Mouse (Mus musculus): ENCODE results near the gene Fam50b. TPM values are rescaled to one million over a fixed set of nuclear protein-coding genes. Genes with fewer than 3 reads are reported as not detected.

Fam50b gene
- total RNA-seq (2014; fragmentation: Nextera tagmentation) (not detected in 2 replicates), total RNA-seq (2017) (not detected in 2 replicates)

DNA sequence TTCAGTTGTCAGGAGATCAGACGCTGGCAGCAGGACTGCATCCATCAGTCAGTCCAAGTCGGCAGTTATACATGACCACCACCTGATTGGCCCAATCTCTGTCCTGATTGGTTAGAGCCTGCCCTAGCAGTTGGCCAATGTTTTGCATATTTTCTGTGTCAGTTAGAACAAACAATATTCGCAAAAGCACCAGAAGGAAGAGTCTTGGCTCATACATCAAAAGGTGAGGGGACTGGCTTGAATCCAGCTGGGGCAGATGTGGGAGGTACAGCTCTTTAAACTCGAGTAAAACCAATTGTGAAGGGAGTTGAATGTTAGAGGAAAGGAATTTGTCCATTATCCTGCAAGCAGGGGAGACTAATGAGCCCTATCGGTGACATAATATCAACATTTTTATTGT lies at the start of gene Fam50b:
TSS of gene Fam50b (plus strand) at position 165 of the 400 bp plus-strand sequence.
- ATAC-seq (replicated peaks; ENCODE audit: poor library complexity, severe bottlenecking): no peak

DNA sequence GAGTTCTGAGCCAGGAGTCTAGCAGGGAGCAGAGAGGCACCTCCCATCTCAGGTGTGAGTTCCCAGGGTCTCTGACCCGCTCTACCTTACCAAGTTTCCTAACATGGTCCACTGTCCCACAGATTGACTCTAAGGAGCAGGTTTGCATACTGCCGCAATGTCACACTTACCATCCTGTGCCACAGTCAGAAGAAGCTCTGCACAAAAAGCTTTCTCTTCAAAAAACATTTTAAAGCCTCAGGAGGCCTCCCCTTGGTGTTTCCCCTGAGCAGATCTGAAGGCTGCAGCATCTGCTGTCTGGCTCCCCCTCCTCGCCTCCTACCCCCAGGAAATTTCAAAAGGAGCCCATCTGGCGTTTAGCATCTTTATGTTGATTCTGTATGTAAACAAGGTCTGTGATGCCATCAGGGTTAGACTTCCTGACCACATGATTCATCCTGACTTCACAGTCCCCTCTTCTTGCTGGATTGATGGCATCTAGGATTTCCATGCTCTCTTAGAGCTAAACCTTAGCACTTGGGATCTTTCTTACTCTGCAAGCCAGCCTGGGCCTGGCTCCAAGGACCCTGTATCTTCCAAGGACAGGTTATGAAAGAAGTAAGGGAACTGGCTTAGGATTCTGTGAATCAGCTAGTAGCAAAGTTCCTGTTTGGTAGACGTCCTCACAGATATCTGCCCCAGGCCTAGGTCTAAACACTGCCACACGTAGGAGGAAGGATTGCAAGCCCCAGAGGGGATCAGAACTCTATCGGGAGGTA lies 49.5 kb upstream of the Fam50b start:
- no peak for ATAC-seq (replicated peaks; ENCODE audit: poor library complexity, severe bottlenecking)

DNA sequence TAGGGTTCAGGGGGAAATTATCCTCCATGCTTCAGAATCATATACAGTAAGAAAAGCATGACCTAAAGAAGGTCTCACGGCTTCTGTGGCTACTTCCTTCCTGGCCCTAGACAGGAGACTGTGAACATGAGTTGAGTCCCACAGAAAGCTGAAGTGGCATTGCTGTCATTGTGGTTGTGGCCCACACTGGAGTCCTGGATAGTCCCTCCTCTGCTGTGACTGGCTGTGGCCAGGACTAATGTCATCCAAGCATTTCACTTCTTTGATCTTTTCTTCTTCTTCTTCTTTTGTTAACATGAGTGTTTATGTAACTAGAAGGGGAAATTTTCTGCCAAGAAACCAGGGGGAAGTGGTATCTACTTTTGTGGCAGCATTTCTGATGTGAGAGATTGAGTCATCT lies 43.6 kb upstream of the Fam50b start:
- peak; percentile 96 for ATAC-seq (replicated peaks; ENCODE audit: poor library complexity, severe bottlenecking)

DNA sequence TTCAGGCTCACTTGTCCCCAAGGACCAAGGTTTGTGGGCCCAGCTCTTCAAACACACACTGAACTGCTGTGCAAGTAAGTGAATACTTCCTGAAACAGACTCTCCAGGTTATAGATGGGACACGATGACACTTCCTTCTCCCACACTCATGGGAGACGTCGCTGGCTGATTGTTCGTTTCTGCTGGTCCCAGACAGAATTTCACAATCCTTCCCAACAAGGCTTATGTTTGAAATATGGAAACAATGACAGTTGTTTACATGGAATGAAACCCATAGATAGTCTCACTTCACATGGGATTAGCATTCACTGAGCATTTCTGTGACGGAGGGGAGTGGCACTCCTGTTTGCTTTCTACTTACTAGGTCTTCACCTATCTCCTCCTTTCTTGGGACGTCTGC lies 41.5 kb upstream of the Fam50b start:
- ATAC-seq (replicated peaks; ENCODE audit: poor library complexity, severe bottlenecking): no peak; the same call in 1 of the 2 replicates

DNA sequence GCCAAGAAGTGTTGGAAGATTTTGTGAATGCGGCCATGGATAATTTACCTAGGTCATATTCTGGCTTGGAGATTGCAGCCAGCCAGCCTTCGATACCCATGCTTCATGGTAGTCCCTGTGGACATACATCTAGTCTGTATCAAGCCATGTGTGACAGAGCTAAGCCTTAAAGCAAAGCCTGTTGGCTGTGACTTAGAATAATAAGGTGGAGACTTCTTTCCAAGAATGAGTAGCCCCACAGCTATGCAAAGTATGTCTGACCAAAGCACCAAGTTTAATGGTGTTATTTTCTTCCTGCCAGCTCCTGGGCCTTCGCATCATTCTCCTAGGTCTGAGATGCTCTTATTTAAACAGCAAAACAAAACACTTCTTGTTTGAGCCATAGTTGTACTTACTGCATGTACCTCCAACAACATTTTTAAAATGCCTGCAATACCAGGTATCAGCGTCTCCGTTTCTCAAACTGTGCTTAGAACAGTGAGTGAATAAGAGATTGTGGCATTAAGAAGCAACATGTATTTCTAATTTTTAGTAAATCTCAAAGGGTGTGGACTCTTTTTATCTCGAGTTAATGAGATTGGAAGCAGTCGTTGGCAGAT lies 37.8 kb upstream of the Fam50b start:
- ATAC-seq (replicated peaks; ENCODE audit: poor library complexity, severe bottlenecking): no peak

DNA sequence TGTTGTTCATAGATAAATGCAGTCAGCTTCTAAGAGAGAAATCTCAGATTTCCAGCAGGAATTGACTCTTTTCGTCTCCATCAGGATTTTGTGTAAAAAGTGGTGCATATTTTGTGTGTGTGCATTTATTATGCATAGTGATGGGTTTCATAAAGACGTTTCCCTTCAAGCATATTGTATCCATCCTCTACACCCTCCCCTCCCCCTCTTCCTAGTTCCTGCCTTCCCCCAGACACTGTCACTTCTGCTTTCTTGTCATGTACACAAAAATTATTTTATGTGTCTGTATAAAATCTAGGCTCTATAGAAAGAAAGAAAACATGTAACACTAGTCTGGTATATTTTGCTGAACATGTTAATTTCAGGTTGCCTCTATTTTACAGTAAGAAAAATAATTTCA lies 34.6 kb upstream of the Fam50b start:
- no peak; the same call in 1 of the 2 replicates for ATAC-seq (replicated peaks; ENCODE audit: poor library complexity, severe bottlenecking)

DNA sequence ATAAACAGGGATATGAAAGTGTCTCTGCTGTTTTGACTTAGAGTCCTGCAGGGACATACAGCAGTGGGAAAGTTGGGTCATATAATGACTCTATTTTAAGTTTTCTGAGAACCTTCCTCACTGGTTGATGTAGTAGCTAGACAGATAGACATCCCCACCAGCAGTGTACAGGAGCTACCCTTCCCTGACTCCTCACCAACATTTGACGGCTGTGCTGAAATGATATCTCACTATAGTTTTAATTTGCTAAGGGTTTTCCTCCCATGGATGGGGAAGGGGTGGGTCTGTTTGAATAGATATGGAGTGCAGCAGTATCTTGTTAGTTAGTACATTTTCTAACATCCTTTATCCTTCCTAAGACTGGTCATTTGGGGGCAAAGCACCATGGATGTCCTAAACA lies 34.0 kb upstream of the Fam50b start:
- ATAC-seq (replicated peaks; ENCODE audit: poor library complexity, severe bottlenecking): no peak

DNA sequence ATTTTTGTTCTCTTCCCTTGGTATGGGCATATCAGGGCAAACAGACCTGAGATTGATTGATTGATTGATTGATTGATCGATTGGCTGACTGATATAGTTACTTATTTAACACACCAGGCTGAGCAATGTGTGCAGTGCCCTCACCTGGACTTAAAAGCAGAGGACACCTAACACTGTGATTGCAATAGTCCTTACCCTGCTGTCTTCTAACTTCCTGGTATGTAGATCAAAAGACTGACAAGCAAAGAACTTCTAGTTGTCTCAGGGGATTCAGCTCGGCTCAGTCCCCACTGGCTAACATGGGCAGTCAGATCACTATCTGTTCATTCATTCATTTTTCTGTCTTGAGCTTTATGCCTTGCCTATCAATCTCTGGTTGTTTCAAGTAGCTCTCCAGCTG lies 31.3 kb upstream of the Fam50b start:
- ATAC-seq (replicated peaks; ENCODE audit: poor library complexity, severe bottlenecking): no peak

DNA sequence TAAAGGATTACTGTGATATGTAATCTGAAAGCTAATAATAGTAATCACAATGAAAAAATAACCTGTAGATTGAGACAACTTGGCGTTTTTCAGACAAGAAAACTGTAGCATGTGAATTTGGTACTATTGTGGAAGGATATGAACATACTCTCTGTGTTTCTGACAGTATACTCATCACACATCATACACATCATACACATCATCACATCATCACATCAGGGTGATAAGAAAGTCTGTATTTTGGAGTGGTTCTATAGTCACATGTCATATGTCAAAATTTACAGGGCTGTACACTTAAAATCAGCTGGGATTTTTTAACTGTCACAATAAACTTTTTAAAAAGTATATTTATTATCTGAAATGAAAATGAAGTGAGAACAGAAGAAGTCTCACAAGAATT lies 30.9 kb upstream of the Fam50b start:
- no peak for ATAC-seq (replicated peaks; ENCODE audit: poor library complexity, severe bottlenecking)

DNA sequence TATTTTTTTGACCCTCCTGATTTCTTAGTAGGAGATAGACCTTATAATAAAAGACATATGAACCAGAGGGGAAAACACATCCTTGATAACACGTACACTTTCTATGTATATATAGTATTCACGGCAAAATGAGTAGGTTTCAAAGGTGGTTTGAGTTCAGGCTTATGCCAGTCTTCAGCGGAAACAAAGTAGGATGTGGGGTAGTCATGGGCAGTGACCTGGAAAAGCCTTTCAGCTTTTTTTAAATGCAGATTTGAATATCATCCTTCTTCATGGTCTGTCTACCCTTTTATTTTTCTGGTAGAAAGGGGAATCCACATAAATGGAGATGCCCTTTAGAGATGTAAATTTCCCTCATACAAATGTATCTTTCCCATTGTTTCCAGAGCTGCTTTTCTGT lies 29.8 kb upstream of the Fam50b start:
- no peak for ATAC-seq (replicated peaks; ENCODE audit: poor library complexity, severe bottlenecking)

DNA sequence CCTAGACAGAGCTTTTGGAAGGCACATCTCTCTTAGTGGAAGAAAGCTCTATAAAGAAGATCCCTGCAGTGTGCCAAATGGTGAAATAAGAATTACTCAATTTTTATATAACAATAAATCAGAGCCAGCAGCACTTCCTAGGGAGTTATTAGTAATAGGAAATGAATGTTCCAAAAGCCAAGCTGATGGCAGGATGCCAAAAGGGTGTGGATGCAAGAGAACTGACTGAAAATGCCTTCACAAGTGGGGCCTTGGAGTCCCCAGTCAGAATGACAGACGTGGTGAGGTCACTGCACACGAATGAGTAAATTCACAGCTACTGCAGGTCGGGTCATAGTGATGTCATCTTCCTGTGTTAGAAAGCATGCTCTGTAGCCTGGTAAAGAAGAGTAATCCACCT lies 25.7 kb upstream of the Fam50b start:
- no peak for ATAC-seq (replicated peaks; ENCODE audit: poor library complexity, severe bottlenecking)

DNA sequence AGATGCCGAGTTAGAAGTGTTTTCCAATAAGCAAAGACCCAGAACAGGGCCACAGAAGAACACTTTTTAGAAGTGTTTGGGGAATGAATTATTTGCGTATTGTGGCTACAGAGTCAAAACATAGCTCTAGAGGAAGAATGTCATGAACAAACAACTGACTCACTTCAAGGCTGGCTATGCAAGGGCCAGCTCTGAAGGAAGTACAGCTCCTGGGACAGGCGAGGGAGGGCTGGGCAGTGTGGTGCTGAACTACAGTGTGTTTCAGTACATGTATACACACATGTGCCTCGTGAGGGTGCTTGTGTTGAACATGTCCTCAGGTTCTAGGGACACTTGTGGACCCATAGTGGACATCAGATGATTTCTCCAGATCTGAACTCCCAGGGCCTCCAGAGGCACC lies 25.1 kb upstream of the Fam50b start:
- ATAC-seq (replicated peaks; ENCODE audit: poor library complexity, severe bottlenecking): no peak

DNA sequence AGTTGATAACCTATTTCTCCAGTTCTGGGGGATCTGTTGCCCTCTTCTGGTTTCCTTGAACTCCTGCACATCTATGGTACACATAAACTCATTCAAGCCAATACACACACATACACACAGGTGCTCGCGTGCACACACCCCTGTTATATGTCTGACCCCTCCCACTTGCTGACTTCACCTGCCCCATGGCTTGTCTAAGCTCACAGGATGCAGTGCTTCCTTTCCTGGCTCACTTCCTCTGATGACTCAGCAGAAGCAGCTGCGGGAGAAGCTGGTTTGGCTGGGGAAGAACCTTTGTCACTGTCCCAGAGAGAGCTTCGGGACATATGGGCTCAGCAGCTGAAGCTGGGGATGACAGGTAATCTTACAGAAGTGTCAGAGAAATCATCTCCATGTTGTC lies 23.2 kb upstream of the Fam50b start:
- peak; percentile 50 for ATAC-seq (replicated peaks; ENCODE audit: poor library complexity, severe bottlenecking)

DNA sequence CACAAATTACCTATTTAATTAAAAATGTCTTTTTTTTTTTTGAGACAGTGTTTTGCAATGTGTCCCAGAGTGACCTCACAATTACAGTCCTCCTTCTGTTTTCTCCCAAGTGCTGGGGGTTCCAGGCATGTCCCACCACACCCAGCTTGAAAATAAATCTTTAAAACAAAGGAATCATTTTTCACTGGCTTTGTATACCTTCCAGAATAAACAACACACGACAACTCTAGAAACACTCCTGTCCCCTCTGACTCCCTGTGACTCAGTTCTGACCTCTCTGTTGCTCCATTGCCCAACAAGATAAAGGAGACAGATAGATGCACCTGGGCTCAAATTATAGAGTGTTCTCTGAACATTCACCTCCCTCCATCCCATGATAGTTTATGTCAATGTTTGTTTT lies 21.8 kb upstream of the Fam50b start:
- no peak for ATAC-seq (replicated peaks; ENCODE audit: poor library complexity, severe bottlenecking)

DNA sequence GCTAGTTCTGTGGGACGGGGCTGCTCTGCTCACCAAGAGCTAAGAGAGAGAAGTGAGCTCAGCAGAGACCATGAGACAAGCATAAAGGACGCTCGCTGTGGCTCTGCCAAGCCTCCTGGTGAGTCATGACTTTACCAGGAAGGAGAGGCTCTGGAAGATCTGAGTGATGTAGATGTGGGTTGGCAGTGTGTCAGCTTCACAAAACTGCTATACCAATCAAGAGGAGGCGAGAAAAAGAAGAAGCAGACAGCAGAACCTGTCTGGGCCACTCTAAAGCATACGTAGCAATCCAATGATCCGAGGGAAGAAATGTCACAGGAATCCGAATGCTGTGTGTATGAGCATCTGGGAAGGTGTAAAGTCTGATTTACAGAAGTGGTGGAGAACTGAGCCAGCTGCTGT lies 19.2 kb upstream of the Fam50b start:
- peak; percentile 72 for ATAC-seq (replicated peaks; ENCODE audit: poor library complexity, severe bottlenecking)

DNA sequence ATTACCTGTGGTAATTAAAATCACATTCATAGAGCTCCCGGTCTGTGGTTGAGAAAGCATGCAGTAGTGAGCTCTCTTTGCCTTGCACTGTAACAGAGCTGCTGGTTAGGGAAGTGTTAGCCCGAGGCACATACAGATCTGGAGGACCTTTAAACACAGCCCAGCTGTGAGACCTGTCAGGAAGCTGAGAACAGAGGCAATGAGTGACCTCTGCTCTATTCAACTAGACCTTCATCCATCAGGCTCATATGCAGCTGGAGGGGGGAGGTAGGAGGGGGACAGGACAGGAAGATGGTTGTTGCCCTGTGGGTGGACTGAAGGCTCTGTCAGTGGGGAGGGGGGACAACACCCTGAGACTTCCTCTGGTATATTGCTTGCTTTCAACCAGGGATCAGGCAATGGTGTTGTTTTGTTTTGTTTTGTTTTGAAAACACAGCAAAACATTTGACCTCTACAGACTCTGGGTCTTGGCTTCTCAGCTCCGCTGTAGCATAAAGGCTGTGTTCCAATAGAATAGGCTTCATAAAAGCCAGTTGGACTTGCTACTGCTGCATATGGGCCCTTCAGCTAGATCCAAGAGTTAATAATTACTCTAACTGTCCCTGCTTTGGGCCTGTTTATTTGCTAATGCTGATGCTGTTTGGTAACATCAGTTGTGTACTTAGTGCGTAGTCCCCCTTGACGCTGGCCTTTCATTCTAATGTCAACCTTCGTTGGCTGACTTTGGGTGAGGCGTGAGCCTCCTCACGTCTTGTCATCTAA lies 9.6 kb upstream of the Fam50b start:
- no peak for ATAC-seq (replicated peaks; ENCODE audit: poor library complexity, severe bottlenecking)

DNA sequence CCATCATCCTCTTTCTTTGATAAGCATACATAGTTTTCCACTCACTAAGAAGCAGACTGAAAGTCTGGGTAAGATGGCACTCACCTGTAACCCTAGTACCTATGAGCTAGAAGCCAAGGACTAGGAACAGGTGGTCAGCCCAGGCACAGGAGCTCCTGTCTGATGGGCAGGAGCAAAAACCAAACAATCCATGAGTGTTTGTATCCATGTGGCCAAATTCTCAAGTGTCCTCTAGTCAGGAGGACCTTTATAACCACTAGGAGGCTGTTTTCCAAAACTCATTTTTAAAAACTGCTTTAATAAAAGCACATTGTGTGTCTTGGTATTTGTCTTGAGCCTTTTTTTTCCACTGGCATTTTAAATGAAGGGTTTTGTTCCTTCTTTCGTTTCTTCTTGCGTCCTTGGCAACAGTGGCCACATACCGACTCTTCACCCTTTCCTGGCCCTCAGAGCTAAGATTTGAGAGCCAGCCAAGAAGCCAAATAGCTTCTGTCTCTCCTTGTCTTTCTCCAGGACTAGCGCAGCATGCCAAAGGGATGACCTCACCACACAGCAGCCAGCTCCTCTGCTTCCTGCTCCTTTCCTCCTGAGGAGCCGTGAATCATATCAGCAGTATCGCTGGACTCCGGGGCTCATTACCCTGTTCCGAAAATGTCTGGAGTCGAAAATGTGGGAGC lies 8.7 kb upstream of the Fam50b start:
- peak; percentile 44; the same call in 1 of the 2 replicates for ATAC-seq (replicated peaks; ENCODE audit: poor library complexity, severe bottlenecking)

DNA sequence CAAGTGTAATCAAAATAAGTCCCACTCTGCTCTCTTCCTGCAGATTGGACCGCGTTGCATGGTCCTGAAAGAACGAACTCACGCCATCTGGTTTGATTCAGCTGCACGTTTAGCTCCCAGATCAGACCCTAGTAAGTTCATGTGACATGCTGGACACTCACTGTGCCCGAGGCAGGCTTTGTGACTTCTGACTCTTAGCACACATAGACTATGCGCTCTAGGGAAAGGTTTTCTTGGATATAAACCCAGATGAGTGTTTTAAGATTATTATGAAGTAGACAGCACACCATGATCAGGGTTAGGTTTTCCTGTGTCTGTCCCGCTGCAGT lies 8.2 kb upstream of the Fam50b start:
- no peak for ATAC-seq (replicated peaks; ENCODE audit: poor library complexity, severe bottlenecking)

DNA sequence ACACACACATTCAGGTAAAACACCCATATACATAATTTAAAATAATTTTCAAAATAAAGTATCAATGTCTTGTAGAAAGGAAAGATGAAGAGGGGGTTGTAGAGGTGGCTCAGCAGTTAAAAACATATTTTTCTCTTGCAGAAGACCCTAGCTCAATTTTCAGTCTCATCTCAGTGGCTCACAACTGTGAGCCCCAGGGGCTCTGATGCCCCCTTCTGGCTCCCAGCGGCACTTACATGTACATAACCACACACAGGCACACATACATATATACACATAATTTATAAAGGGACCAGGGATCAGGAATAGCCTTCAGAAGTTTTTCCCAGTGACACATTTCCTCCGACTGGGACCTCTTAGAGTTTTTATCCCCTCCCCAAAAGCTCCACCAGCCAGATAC lies 7.6 kb upstream of the Fam50b start:
- no peak for ATAC-seq (replicated peaks; ENCODE audit: poor library complexity, severe bottlenecking)

DNA sequence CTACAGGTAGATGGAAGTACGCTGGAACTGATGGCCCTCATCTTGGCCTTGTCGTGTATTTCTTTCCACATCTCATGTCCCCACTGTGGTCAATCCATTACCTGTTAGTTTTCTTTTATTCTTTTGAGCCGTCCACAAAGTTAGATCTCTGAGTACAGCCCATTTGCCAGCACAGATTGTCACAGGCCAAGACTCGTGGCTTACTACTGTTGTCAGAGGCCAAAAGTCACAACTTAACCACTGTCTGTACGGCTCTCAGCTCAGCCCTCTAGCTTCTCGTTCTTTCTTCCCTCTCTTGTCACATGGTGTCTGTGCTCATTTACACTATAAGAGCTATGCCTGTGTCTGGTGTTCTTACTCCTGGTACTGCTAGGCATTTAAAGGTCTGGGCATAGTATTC lies 3.1 kb upstream of the Fam50b start:
- ATAC-seq (replicated peaks; ENCODE audit: poor library complexity, severe bottlenecking): no peak

DNA sequence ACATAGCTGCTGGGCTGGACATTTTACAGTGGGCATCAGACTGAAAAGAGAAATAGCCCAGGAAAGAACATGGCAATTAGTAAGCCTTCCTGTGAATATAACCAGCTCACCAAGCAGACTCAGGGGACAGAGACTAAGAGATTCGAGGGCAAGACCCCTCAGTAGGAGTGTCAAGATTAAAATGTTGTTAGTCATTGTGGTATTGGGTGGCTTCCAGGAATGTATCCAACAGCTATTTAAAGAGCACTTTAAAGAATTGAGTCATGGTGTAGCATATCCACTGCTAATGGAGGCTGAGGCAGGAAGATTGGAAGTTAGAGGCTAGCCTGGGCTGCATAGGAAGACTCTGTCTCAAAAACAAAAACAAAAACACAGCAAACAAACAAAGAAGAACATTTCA lies 870 bp upstream of the Fam50b start:
- no peak for ATAC-seq (replicated peaks; ENCODE audit: poor library complexity, severe bottlenecking)

Measured in granulocyte monocyte progenitor cell, adult 5-6 weeks (primary cell).